Mouse (Mus musculus) embryonic facial prominence, embryonic 11.5 days (tissue): Measurements from ENCODE around the gene Wdr24. TPM values are rescaled to one million over a fixed set of nuclear protein-coding genes. Genes with fewer than 3 reads are reported as not detected.

Experiments used
- ATAC-seq: fragments of 200-750 bp; cut with Nextera tagmentation; replicated peaks from 2 replicates; pipeline ENCODE4 v1.8.0; 2017; ENCODE audit warnings: low read depth; ENCODE audit not compliant: insufficient number of reproducible peaks, low FRiP score, low TSS enrichment
- DNase-seq: peaks from one replicate; pipeline ENCODE4 v3.0.0-alpha.2; 2015; ENCODE audit warnings: low spot score
- H3K27ac ChIP-seq: fragments of 300-500 bp; sonication (generic); replicated peaks from 2 replicates; pipeline ENCODE4 v1.5.1; 2014; ENCODE audit warnings: mild to moderate bottlenecking, low read depth, low read length, control low read depth
- H3K27me3 ChIP-seq: fragments of 300-500 bp; sonication (generic); 2 replicates; pipeline ENCODE4 v1.6.1; 2014; ENCODE audit warnings: mild to moderate bottlenecking, low read length, moderate library complexity, mixed read lengths; ENCODE audit not compliant: control insufficient read depth, insufficient read depth
- H3K36me3 ChIP-seq: fragments of 300-500 bp; sonication (generic); replicated peaks from 2 replicates; pipeline ENCODE4 v1.6.1; 2014; ENCODE audit warnings: low read depth, mild to moderate bottlenecking, low read length, moderate library complexity, mixed read lengths; ENCODE audit not compliant: control insufficient read depth, insufficient read depth
- H3K4me1 ChIP-seq: fragments of 300-500 bp; sonication (generic); 2 replicates; pipeline ENCODE4 v1.6.1; 2014; ENCODE audit warnings: low read length, mixed read lengths; ENCODE audit not compliant: control insufficient read depth, insufficient read depth
- H3K4me2 ChIP-seq: fragments of 300-500 bp; sonication (generic); 2 replicates; pipeline ENCODE4 v1.6.1; 2014; ENCODE audit warnings: low read depth, mild to moderate bottlenecking, control low read depth, low read length, moderate library complexity
- H3K4me3 ChIP-seq: fragments of 300-500 bp; sonication (generic); 2 replicates; pipeline ENCODE4 v1.5.1; 2014; ENCODE audit warnings: low read depth, low read length, control low read depth
- H3K9ac ChIP-seq: fragments of 300-500 bp; sonication (generic); replicated peaks from 2 replicates; pipeline ENCODE4 v1.6.1; 2014; ENCODE audit warnings: mild to moderate bottlenecking, control low read depth, low read length
- H3K9me3 ChIP-seq: fragments of 300-500 bp; sonication (generic); replicated peaks from 2 replicates; pipeline ENCODE4 v1.6.1; 2016; ENCODE audit warnings: mild to moderate bottlenecking, low read length, inconsistent platforms, mixed read lengths; ENCODE audit not compliant: control insufficient read depth
- WGBS: fragments of 180-500 bp; shearing (Covaris S2); extraction: QIAGEN DNeasy Blood & Tissue Kit; methylation state at CpG from one replicate; pipeline ENCODE4 v1.1.7; 2014; 5-methylcytosine and 5-hydroxymethylcytosine counted together
- polyA plus RNA-seq: library from polyadenylated mRNA; unstranded; fragments of >200 nt; fragmentation: Nextera tagmentation; extraction: Ambion mirVana; gene quantifications from 2 replicates; pipeline ENCODE4 v1.2.1, GENCODE M21; 2014

The Wdr24 gene
- polyA plus RNA-seq, 1 experiment from 2014 or later = 24.5 TPM

- Histone ChIP-seq H3K27ac (peak within 1 kb of the TSS; percentile 41), H3K4me1 (no peaks in the 10 kb centered on the region; the same call in 1 of the 2 replicates), H3K4me2 (peak within 1 kb of the TSS; percentile 97), H3K9me3 (no peaks in the 10 kb centered on the region), H3K9ac (peak within 1 kb of the TSS; percentile 76), H3K27me3 (peaks cover 14% of the 10 kb centered on the region), H3K36me3 (no peaks in the 10 kb centered on the region), H3K4me3 (peak within 1 kb of the TSS; percentile 71)
- ATAC-seq (peak; percentile 71), DNase-seq (peak; percentile 89)
- under 1% methylated on average over 76 of the region's 100 CpGs for WGBS
Observed at GRCm38 (mm10) chr17:25808789-25809605, 14.4 kb upstream of the Wdr24 start, which contains the start of gene Fbxl16. Gene Fbxl16 (plus strand): TSS chr17:25809085.

- DNase-seq = no peak
- peak; percentile 46 for ATAC-seq
- Histone ChIP-seq H3K4me3 (peak overlapping the region; percentile 71), H3K27ac (peak overlapping the region; percentile 31; the same call in 1 of the 2 replicates), H3K4me2 (peak overlapping the region; percentile 97), H3K27me3 (peaks cover 14% of the 10 kb centered on the region), H3K36me3 (no peaks in the 10 kb centered on the region), H3K9ac (peak overlapping the region; percentile 76), H3K4me1 (no peaks in the 10 kb centered on the region; the same call in 1 of the 2 replicates), H3K9me3 (no peaks in the 10 kb centered on the region)
- 10% methylated on average over 24 of the region's 25 CpGs for WGBS
Observed at GRCm38 (mm10) chr17:25809606-25810340, 13.7 kb upstream of the Wdr24 start.

GRCm38 (mm10) chr17:25810890-25811289 lies 12.5 kb upstream of the Wdr24 start:
- 74% methylated on average over 4 of the region's 4 CpGs for WGBS
- Histone ChIP-seq H3K27ac (no peak overlapping the region), H3K9ac (no peak overlapping the region), H3K4me2 (no peak overlapping the region), H3K27me3 (peaks cover 14% of the 10 kb centered on the region), H3K4me1 (no peaks in the 10 kb centered on the region; the same call in 1 of the 2 replicates), H3K9me3 (no peaks in the 10 kb centered on the region), H3K4me3 (no peak overlapping the region), H3K36me3 (no peaks in the 10 kb centered on the region)
- no peak for DNase-seq
- ATAC-seq = no peak

GRCm38 (mm10) chr17:25813471-25813870 lies 10.0 kb upstream of the Wdr24 start:
- WGBS = 4% methylated on average over 20 of the region's 20 CpGs
- no peaks in the 10 kb centered on the region for H3K36me3 ChIP-seq
- DNase-seq = peak; percentile 93
- no peak overlapping the region for H3K4me2 ChIP-seq
- no peaks in the 10 kb centered on the region; the same call in 1 of the 2 replicates for H3K4me1 ChIP-seq
- no peak for ATAC-seq
- no peaks in the 10 kb centered on the region for H3K9me3 ChIP-seq
- no peak overlapping the region for H3K4me3 ChIP-seq
- peaks cover 19% of the 10 kb centered on the region for H3K27me3 ChIP-seq
- H3K27ac ChIP-seq = no peak overlapping the region
- no peak overlapping the region for H3K9ac ChIP-seq

- 83% methylated on average over 11 of the region's 11 CpGs for WGBS
- peaks cover 28% of the 10 kb centered on the region for H3K27me3 ChIP-seq
- H3K4me1 ChIP-seq = no peaks in the 10 kb centered on the region
- H3K36me3 ChIP-seq = no peaks in the 10 kb centered on the region
- no peak overlapping the region for H3K27ac ChIP-seq
- H3K4me3 ChIP-seq = no peak overlapping the region
- ATAC-seq (no peak), DNase-seq (no peak)
- H3K9me3 ChIP-seq = no peaks in the 10 kb centered on the region
- H3K9ac ChIP-seq = no peak overlapping the region
- no peak overlapping the region for H3K4me2 ChIP-seq
Observed at GRCm38 (mm10) chr17:25817662-25818061, 5.8 kb upstream of the Wdr24 start.

- H3K4me3 ChIP-seq = peak overlapping the region; percentile 18
Observed at GRCm38 (mm10) chr17:25818851-25819780, 4.3 kb upstream of the Wdr24 start.

GRCm38 (mm10) chr17:25824362-25825142 lies 1.1 kb downstream of the Wdr24 start:
- 78% methylated on average over 16 of the region's 17 CpGs for WGBS
- no peak for DNase-seq
- Histone ChIP-seq H3K4me2 (peak overlapping the region; percentile 93; the same call in 1 of the 2 replicates), H3K4me1 (peaks cover 10% of the 10 kb centered on the region), H3K4me3 (peak overlapping the region; percentile 58), H3K36me3 (no peaks in the 10 kb centered on the region; the same call in 1 of the 2 replicates), H3K9ac (peak overlapping the region; percentile 75; the same call in 1 of the 2 replicates), H3K9me3 (no peaks in the 10 kb centered on the region), H3K27ac (no peak overlapping the region), H3K27me3 (peaks cover 8% of the 10 kb centered on the region)
- ATAC-seq = no peak

More at GRCm38 (mm10) chr17:25818851-25819780, 4.3 kb upstream of the Wdr24 start:
- no peaks in the 10 kb centered on the region for H3K36me3 ChIP-seq
- no peak for ATAC-seq
- no peak overlapping the region; the same call in 1 of the 2 replicates for H3K9ac ChIP-seq
- no peak for DNase-seq
- H3K9me3 ChIP-seq = no peaks in the 10 kb centered on the region
- H3K4me2 ChIP-seq = peak overlapping the region; percentile 16
- H3K4me1 ChIP-seq = peaks cover 2% of the 10 kb centered on the region
- WGBS = 7% methylated on average over 46 of the region's 46 CpGs
- H3K27me3 ChIP-seq = peaks cover 28% of the 10 kb centered on the region
- H3K27ac ChIP-seq = no peak overlapping the region
